Mouse (Mus musculus): ENCODE measurements around the gene Hist1h2bp.
"Not testable (repeated sequence)": the region's sequence is repeated elsewhere in the genome, so short reads cannot be mapped to it uniquely, and the experiment has no call there.

- not testable (repeated sequence) for TF ChIP-seq CTCF (IDR thresholded peaks at IDR 0.05); POLR2A (IDR thresholded peaks at IDR 0.05; ENCODE audit: insufficient read depth, low read depth, low read length)
Observed at GRCm38 (mm10) chr13:21820082-21820890, 33.0 kb downstream of the Hist1h2bp start.

All from heart, adult 2 months (tissue).